Mouse (Mus musculus): ENCODE results near the gene Ap1b1. TPM values are rescaled to one million over a fixed set of nuclear protein-coding genes. Genes with fewer than 3 reads are reported as not detected.

Ap1b1 gene
- polyA plus RNA-seq, 1 experiment from 2014 or later, result 127 TPM

DNA sequence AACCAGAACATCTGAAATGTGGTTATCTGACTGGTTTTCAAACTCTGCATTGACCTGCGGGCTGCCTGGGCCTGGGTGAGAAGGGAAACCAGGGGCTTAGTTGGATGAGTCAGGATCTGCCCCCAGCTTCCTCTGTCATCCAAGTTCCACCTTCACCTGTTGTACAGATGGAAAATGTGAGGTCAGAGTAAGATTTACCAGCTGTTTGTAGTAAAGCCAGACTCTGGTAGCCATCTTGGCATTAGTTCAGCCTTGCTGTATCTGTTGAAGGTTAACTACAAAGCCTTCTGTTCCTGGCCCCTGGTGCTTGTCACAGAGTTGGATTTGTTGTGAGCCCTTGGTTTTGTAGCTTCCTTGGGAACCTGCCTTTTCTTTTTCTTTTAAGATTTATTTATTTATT is 13.6 kb downstream of the Ap1b1 start:
- Histone ChIP-seq H3K36me3 (ENCODE audit: inconsistent target) (peaks cover 33% of the 10 kb centered on the region), H3K4me3 (ENCODE audit: inconsistent target) (no peak overlapping the region), H3K27ac (no peak overlapping the region)

DNA sequence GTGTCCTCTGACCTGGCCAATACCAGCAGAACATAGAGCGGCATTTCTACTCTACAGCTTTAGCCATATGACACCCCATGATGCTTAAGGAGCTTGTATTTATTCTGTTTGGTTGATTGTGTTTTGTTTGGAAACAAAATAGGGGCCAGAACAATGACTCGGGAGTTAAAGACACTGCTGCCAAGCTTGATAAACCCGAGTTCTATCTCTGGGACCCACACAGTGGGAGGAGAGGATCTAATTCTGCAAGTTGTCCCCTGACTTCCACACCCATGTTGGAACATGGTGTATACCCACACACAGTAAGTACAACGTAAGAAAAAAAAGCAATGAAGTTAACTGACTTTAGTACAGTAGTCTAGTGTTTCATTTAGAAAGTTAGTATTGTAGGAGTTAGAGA is 16.2 kb downstream of the Ap1b1 start:
- Histone ChIP-seq H3K79me2 (ENCODE audit: inconsistent target) (peaks cover 97% of the 10 kb centered on the region), H3K27ac (no peak overlapping the region), H3K4me3 (ENCODE audit: inconsistent target) (no peak overlapping the region), H3K36me3 (ENCODE audit: inconsistent target) (peaks cover 33% of the 10 kb centered on the region)
- WGBS (ENCODE audit: missing documents), result 100% methylated on average over 4 of the region's 4 CpGs

More for the DNA sequence above, 13.6 kb downstream of the Ap1b1 start:
- peaks cover 97% of the 10 kb centered on the region for H3K79me2 ChIP-seq (ENCODE audit: inconsistent target)
- WGBS (ENCODE audit: missing documents), result 75% methylated on average over 1 of the region's 1 CpGs

DNA sequence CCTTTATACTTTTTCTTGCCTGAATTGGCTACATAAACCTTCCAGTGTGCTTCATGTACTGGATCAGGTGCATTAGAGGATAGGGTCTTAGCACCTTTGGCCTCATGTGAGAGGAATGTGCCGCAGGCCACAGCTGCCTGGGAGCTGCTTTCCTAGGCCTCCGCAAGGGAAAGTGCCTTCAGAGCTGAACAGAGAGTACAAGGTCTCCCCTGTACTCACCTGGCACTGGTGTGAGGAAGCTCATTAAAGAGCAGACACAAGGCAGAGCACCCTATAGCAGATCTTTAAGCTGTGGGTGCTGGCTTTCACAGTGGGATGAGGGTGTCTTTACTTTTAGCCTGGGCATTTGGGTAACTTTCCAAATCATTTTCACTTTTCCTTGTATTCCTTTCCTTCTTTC is 18.9 kb downstream of the Ap1b1 start:
- 96% methylated on average over 2 of the region's 2 CpGs for WGBS (ENCODE audit: missing documents)
- Histone ChIP-seq H3K36me3 (ENCODE audit: inconsistent target) (peaks cover 33% of the 10 kb centered on the region), H3K27ac (no peak overlapping the region)

DNA sequence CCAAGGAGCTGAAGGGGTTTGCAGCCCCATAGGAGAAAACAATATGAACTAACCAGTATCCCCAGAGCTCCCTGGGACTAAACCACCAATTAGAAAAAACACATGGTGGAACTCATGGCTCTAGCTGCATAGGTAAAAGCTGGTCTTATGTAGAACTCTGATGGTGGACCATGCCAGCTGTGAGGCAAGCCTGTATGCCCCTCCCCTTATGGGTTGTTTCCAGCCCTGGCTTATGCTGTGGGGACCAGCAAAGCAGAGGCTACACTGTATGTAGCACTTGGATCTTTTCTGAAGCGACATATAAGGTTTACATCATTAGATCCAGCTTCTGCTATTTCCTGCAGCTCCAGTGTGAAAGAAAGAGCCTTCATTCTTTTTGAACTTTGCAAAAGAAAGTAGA is 20.6 kb downstream of the Ap1b1 start:
- WGBS (ENCODE audit: missing documents), result 100% methylated on average over 1 of the region's 1 CpGs
- Histone ChIP-seq H3K36me3 (ENCODE audit: inconsistent target) (peaks cover 17% of the 10 kb centered on the region), H3K27ac (peak overlapping the region; percentile 96; the same call in 1 of the 2 replicates), H3K4me3 (ENCODE audit: inconsistent target) (no peak overlapping the region), H3K79me2 (ENCODE audit: inconsistent target) (peaks cover 60% of the 10 kb centered on the region; the same call in 1 of the 2 replicates)

More for the DNA sequence above, 18.9 kb downstream of the Ap1b1 start:
- peaks cover 77% of the 10 kb centered on the region for H3K79me2 ChIP-seq (ENCODE audit: inconsistent target)
- no peak overlapping the region for H3K4me3 ChIP-seq (ENCODE audit: inconsistent target)

DNA sequence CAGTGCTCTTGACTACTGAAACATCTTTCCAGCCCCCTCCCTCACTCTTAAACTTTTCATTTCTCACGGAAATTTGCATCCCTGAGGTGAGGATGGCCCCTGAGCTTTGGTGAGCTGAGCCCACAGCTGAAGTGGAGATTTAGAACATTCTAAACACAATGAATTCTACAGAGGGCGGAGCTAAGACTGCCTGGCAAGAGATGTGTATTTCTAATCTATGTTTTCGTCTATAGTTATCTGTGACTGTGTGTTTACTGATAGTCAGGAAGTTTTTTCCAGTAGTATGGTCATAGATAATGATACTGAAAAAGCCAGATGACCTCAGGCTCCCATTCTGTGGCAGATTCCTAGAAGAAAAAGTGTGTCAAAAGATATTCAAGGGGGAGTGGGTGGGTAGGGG is 22.2 kb downstream of the Ap1b1 start:
- 98% methylated on average over 3 of the region's 3 CpGs for WGBS (ENCODE audit: missing documents)
- H3K36me3 ChIP-seq (ENCODE audit: inconsistent target), result peaks cover 4% of the 10 kb centered on the region; the same call in 1 of the 2 replicates
- no peak overlapping the region for H3K4me3 ChIP-seq (ENCODE audit: inconsistent target)
- H3K27ac ChIP-seq, result peak overlapping the region; percentile 96
- H3K79me2 ChIP-seq (ENCODE audit: inconsistent target), result peaks cover 46% of the 10 kb centered on the region; the same call in 1 of the 2 replicates

DNA sequence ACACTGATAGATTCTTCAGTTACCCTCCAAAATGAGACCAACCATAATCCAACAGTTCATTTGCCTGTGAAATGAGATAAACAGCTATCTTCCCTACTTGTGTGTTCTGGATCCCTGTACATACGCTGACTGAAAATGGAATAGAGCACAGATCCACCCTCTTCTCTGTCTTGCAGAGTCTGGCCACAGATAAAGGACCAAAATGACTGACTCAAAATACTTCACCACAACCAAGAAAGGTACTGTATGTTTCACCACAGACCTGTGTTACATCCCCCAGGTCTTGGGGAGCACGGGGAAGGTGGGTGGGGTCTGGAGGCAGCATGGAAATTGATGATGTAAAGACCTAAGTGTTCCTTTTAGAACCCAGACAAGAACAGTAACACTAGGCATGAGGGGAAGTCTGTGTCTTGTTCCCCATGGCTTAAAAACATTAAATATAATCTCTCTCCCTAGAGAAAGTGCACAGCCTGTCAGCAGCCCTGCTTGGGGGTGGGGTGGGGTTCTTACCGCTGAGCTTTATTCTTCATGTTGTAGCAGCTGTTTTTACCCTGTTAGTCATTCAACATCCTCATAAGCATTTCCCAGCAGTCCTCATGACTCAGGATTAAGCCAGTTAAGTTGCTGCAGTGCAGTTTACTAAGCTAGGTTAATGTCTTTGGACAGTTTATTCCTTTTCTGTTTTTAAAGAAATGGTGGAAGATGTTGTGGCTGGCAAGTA is 22.9 kb downstream of the Ap1b1 start:
- H3K36me3 ChIP-seq (ENCODE audit: inconsistent target), result peaks cover 10% of the 10 kb centered on the region; the same call in 1 of the 2 replicates
- 64% methylated on average over 3 of the region's 3 CpGs for WGBS (ENCODE audit: missing documents)
- no peak overlapping the region for H3K4me3 ChIP-seq (ENCODE audit: inconsistent target)
- H3K27ac ChIP-seq, result peak overlapping the region; percentile 96
- peaks cover 42% of the 10 kb centered on the region; the same call in 1 of the 2 replicates for H3K79me2 ChIP-seq (ENCODE audit: inconsistent target)

DNA sequence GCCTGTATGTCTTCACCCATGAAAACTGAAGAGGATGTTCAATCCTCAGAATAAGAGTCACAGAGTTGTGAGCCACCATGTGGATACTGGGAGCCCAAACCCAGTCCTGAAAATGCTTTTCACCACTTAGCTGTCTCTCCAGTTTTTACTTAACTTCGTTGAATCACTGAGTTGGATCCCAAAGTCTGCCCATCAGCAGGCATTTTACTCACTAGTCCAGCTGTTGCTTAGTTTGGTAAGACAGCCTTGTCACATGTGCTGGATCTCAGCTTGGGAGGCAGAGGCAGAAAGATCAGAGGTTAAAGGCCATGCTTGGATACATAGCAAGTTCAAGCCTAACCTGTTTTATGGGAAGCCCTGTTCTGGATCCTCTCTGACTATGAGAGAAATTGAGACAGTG is 23.6 kb downstream of the Ap1b1 start:
- WGBS (ENCODE audit: missing documents), result 100% methylated on average over 1 of the region's 1 CpGs
- Histone ChIP-seq H3K4me3 (ENCODE audit: inconsistent target) (no peak overlapping the region), H3K79me2 (ENCODE audit: inconsistent target) (peaks cover 35% of the 10 kb centered on the region; the same call in 1 of the 2 replicates), H3K36me3 (ENCODE audit: inconsistent target) (peaks cover 16% of the 10 kb centered on the region; the same call in 1 of the 2 replicates), H3K27ac (peak overlapping the region; percentile 96)

DNA sequence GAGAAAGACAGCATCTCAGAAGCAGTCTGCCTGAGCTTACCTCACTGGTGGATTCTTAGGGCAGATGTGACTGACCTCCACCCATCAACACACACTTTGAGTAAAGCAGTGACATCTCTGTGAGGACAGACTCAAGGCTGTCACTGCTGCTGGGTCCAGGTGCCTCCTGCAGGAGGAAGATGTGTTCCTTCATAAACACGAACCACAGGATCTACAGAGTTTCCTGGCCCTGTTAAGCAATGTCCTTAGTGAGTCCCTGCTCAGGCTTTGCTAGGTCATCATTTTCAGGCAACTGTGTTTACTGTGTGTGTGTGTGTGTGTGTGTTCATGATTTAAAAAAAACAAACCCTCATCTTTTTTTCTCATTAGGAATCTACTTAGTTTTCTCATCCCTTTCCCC is 24.9 kb downstream of the Ap1b1 start:
- H3K27ac ChIP-seq, result peak overlapping the region; percentile 100
- H3K36me3 ChIP-seq (ENCODE audit: inconsistent target), result peaks cover 22% of the 10 kb centered on the region; the same call in 1 of the 2 replicates

DNA sequence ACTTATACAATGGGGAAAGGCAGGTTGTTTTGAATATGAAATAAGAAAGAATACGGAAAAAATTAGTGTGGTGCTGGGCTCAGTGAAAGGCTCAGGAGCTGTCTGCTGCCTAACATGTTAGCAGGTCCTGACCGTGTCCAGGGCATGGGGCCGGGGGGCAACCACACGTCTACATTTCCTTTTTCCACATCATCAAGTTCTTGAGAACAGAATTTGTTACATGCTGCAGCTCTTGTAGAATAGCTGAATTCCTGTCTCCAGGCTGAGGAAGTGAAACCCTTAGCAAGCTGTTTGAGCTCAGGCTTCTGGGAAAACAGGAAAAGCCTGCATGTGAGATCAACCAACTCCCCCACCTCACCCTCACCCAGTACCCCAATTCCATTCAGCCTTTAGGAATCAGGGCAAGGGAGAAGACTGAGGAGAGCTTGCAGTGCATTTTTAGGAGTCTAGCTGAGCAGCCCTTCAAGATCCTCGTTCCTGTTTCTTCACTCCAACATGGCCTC is 25.6 kb downstream of the Ap1b1 start:
- H3K27ac ChIP-seq, result peak overlapping the region; percentile 100
- H3K79me2 ChIP-seq (ENCODE audit: inconsistent target), result peaks cover 15% of the 10 kb centered on the region; the same call in 1 of the 2 replicates
- 28% methylated on average over 5 of the region's 5 CpGs for WGBS (ENCODE audit: missing documents)
- no peak overlapping the region for H3K4me3 ChIP-seq (ENCODE audit: inconsistent target)
- peaks cover 30% of the 10 kb centered on the region; the same call in 1 of the 2 replicates for H3K36me3 ChIP-seq (ENCODE audit: inconsistent target)

More for the DNA sequence above, 24.9 kb downstream of the Ap1b1 start:
- no peak overlapping the region for H3K4me3 ChIP-seq (ENCODE audit: inconsistent target)
- no CpG with 5 or more reads among the region's 1 CpGs for WGBS (ENCODE audit: missing documents)
- peaks cover 22% of the 10 kb centered on the region; the same call in 1 of the 2 replicates for H3K79me2 ChIP-seq (ENCODE audit: inconsistent target)

DNA sequence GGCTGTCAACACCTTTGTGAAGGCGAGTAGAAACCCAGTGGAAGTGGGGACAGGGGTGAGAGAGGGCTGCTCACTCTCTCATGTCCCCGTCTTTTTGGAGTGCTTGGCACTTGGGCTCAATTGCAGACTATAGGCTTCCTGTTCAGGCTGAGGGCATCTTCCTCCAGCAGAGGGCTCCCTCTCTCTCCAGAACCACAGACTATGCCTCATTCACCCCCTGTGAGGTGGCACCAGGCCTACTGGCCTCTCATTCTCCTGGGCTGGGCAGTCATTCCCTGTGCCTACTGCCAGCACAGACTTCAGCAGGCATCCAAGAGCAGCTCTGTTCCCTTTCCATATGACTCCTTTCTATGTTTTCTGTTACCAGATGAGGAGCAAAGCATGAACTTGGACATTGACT is 29.1 kb downstream of the Ap1b1 start:
- H3K27ac ChIP-seq, result 0 out of 2 replicates have a peak overlapping the region, but pooled peaks have one; percentile 1
- 66% methylated on average over 2 of the region's 2 CpGs for WGBS (ENCODE audit: missing documents)
- H3K36me3 ChIP-seq (ENCODE audit: inconsistent target), result peaks cover 58% of the 10 kb centered on the region
- H3K79me2 ChIP-seq (ENCODE audit: inconsistent target), result peaks cover 3% of the 10 kb centered on the region; the same call in 1 of the 2 replicates
- H3K4me3 ChIP-seq (ENCODE audit: inconsistent target), result no peak overlapping the region

DNA sequence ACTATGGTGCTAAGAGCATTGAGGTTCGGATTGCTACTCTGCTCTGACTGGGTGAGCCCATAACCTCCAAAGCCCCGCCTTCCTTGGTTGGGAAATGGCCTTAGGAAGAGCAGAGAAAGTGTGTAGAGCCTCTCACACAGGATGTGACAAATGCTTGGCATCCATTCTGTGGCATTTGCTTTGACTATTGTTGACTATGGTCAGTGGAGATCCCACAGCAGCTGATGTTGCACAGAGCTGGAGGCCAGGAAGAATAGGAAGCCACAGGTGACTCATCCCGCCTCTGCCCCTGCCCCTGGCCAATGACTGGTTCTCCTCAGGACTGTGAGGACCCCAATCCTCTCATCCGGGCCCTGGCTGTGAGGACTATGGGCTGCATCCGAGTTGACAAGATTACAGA is 29.7 kb downstream of the Ap1b1 start:
- peaks cover 58% of the 10 kb centered on the region for H3K36me3 ChIP-seq (ENCODE audit: inconsistent target)
- 94% methylated on average over 5 of the region's 5 CpGs for WGBS (ENCODE audit: missing documents)
- 0 out of 2 replicates have a peak overlapping the region, but pooled peaks have one; percentile 1 for H3K27ac ChIP-seq
- no peak overlapping the region for H3K4me3 ChIP-seq (ENCODE audit: inconsistent target)
- H3K79me2 ChIP-seq (ENCODE audit: inconsistent target), result peaks cover 3% of the 10 kb centered on the region; the same call in 1 of the 2 replicates

DNA sequence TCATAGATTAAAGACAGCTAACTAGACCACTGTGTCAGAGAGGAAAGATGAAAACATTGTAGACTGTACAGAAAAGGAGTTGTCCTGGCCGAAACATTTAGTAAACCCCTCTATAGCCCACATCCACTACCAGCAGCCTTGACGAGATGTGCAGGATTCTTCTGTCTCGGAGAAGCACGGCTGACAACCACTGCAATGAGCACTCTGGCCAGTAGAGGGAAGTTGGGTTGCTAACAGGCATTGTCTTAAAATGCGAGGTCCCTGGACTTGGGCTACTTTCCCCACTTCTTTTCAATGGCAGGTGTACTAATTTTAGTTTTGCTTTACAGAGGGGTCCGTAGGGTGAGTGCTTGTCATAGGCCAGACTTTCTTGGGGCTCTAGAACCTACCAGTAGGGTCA is 30.9 kb downstream of the Ap1b1 start:
- Histone ChIP-seq H3K79me2 (ENCODE audit: inconsistent target) (peaks cover 3% of the 10 kb centered on the region; the same call in 1 of the 2 replicates), H3K4me3 (ENCODE audit: inconsistent target) (no peak overlapping the region), H3K27ac (no peak overlapping the region), H3K36me3 (ENCODE audit: inconsistent target) (peaks cover 66% of the 10 kb centered on the region)
- WGBS (ENCODE audit: missing documents), result 86% methylated on average over 5 of the region's 6 CpGs

DNA sequence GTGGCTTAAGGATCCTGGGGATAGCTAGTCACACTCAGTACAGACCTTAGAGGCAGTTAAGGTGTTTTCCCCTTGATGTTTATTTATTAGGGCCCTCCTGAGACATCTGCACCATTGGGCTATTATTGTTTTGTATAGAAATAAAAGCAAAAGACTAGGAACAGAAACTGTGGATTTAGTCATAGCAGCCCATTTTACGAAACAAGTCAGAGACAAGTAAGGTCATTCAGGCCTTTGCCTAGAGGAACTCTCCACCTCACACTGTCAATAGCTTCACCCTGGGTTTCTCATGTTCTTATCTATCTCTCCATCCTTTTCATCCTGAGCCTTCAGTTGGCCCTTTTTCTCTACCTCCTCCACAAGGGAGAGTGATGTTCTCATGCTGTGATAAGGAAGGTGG is 38.5 kb downstream of the Ap1b1 start:
- WGBS (ENCODE audit: missing documents), result 100% methylated on average over 1 of the region's 1 CpGs

DNA sequence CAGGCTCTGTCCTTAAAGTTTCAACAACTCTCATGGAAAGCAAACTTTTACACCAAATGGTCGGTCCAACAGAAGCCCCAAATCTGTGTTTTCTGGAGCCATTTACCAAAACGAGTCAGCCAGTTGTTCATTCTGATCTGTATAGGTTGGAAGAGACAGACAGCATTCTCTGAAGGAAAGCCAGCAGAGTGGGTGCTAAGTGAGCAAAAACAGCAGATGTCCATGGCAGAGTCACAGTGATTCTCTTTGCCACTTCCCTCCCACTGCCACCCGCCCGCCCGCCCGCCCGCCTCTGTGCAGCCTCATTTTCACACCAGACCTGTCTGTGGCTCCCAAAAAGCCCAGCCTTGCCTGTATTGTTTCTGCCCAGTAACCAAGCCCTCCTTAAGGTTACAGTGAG is 41.6 kb downstream of the Ap1b1 start:
- Histone ChIP-seq H3K27ac (no peak overlapping the region), H3K4me3 (ENCODE audit: inconsistent target) (no peak overlapping the region), H3K36me3 (ENCODE audit: inconsistent target) (peaks cover 93% of the 10 kb centered on the region), H3K79me2 (ENCODE audit: inconsistent target) (no peaks in the 10 kb centered on the region)
- WGBS (ENCODE audit: missing documents), result 98% methylated on average over 4 of the region's 7 CpGs

More for the DNA sequence above, 38.5 kb downstream of the Ap1b1 start:
- Histone ChIP-seq H3K4me3 (ENCODE audit: inconsistent target) (no peak overlapping the region), H3K79me2 (ENCODE audit: inconsistent target) (no peaks in the 10 kb centered on the region), H3K27ac (no peak overlapping the region), H3K36me3 (ENCODE audit: inconsistent target) (peaks cover 76% of the 10 kb centered on the region)

DNA sequence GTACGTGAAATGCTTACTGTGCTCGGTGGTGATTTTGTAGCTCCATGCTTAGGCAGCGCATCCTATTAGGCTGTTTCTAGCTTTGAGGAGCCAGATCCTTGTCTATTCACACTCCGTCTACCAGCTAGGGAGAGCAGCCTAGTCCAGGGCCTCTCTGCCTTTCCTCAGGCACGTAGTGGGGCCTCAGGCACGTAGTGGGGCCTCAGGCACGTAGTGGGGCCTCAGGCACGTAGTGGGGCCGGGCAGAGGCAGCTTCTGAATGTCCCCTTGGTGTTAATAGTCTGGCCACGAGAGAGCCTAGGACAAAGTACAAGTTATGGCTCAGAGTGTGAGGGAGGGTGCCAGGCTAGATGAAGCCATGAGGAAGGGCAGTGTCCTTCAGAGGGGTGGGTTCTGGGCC is 46.1 kb downstream of the Ap1b1 start:
- 93% methylated on average over 10 of the region's 10 CpGs for WGBS (ENCODE audit: missing documents)
- no peaks in the 10 kb centered on the region for H3K79me2 ChIP-seq (ENCODE audit: inconsistent target)
- H3K4me3 ChIP-seq (ENCODE audit: inconsistent target), result no peak overlapping the region
- H3K27ac ChIP-seq, result no peak overlapping the region
- peaks cover 94% of the 10 kb centered on the region for H3K36me3 ChIP-seq (ENCODE audit: inconsistent target)

Measured in macrophage (primary cell).